Mouse (Mus musculus) cerebellum, adult 11 months (tissue): ENCODE measurements at regions not wholly inside any gene's neighbourhood (a gene's known extent, or its start where the extent isn't known, plus 50 kb on each side); places are given as distances from the start of the nearest gene placed in this dataset.

Experiments used
- DNase-seq: peaks from one replicate; pipeline ENCODE4 v3.0.0; 2022

GRCm38 (mm10) chr12:27471557-27471956, 129.2 kb upstream of the Sox11 start:
- no peak for DNase-seq

DNA sequence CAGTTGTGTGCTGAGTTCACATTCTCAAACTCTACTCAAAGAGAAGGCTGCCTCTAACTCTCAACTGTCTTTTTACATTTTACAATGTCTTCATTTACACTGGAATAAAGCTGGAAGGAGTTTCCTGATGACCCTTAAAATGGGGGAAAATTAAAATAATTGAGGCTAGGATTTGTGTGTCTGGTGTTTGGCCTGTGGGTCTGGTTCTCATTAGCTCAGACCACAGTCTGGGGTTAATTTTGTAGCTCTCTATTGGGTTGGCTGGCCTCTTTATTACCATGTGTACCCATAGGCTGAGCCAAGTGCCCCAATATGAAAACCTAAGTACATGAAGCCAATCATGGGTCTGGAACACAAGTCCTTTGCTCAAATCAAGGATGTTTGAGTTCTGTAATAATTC, 128.0 kb upstream of the Sox11 start:
- no peak for DNase-seq

DNA sequence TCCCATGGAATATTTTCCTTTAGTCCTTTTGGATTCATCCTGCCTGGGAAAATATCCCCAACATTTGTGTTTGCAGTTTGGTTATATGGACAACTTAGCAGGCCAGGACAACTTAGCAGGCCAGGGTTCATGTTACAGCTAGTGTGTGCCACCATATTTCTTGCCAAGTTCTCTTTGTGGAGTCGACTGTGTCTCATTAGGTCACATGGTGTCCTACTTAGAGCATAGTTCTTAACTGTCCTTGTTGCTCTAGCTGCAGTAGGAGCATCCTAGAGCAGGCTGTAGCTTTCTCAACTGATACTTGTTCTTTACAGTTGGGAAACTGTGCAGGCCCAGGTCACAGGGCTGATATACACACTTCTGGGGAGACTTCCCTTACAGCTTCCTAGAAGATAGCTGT, 126.4 kb upstream of the Sox11 start:
- DNase-seq: no peak

GRCm38 (mm10) chr12:27468141-27468540, 125.8 kb upstream of the Sox11 start:
- no peak for DNase-seq

DNA sequence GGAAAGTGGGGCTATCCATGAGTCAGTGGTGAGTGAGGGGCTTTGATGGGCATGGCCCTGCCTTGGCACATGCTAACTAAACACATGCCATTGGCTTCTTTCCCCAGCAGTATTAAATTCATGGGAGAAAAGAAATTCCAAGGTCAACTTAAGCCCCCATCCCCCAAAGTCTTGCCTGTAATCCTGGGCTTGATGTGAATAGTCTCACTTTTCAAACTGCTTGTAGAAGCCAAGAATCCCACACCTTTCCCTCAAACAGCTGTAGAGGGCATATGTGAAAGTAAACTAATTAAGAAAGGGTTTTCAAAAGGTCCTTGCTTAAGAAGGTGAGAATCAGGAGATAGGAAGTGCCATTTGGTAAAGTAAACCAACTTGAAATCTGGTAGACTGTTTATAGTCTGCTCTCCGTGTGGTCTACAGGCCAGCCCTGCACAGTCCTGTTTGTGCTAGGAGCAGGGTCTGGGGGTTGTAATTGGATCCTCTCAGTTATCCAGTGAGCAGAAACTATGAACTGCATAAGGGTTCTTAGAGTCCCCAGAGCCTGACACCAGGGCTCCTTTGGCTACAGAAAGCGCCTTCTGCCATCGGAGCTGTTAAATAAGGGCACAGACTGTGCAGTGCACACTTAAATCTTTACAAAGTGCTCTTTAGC, 123.3 kb upstream of the Sox11 start:
- no peak for DNase-seq

DNA sequence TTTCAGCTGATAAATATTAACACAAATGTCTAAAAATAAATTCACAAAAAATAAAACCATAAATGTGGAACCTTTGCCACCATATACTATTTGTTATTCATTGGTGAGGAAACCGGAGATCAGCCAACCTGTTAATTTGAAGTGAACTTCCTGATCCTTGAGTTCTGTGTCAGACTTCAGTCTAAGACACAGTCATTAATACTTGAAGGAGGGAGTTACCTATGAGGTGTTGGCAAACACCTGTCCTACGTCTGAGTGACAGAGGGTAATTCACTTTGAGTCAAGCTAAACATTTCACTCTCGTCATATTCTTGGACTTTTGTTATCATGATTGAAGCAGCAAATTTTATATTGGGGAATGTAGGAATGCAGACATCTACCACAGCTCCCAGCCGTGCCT, 116.3 kb upstream of the Sox11 start:
- no peak for DNase-seq

DNA sequence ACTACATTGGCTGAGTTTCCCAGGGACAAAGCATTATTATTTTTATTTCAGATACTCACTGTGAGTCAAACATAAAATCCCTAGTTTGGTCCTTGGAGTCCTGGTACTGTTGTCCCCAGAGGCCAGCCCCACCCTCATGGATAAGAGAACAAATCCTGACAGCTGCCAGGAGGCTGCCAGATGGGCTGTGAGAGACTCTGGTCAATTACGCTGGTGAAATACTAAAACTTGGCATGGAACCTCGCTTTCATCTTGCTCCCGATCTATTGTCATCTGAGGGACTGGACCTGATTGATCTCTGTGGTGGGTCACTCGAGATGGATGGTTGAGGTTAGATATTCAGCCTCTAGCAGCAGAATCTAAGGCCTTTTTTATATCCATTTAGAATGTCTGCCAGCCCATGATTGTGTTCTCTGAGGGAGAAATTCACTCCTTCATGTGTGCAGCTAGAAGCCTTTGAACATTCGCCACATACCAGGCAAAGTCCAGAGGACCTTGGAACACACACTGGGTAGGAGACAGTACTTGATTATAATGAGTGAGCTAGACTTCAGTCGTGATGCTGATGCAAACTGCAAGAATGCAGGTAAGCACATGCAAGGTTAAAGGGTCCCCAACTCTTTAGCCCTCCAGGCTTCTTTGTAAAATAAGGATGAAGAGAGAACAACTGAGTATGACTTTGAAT, 95.4 kb upstream of the Sox11 start:
- DNase-seq: no peak

GRCm38 (mm10) chr12:27431338-27431737, 89.0 kb upstream of the Sox11 start:
- no peak for DNase-seq

- DNase-seq: no peak
Observed at GRCm38 (mm10) chr12:27417387-27418009, 75.1 kb upstream of the Sox11 start.

GRCm38 (mm10) chr12:27410555-27410954, 68.2 kb upstream of the Sox11 start:
- no peak for DNase-seq

GRCm38 (mm10) chr12:27408440-27408839, 66.1 kb upstream of the Sox11 start:
- DNase-seq: no peak

- no peak for DNase-seq
Observed at GRCm38 (mm10) chr12:27399392-27399791, 57.0 kb upstream of the Sox11 start.
